Mouse (Mus musculus): ENCODE measurements at regions not wholly inside any gene's neighbourhood (a gene's known extent, or its start where the extent isn't known, plus 50 kb on each side); places are given as distances from the start of the nearest gene placed in this dataset.

DNA sequence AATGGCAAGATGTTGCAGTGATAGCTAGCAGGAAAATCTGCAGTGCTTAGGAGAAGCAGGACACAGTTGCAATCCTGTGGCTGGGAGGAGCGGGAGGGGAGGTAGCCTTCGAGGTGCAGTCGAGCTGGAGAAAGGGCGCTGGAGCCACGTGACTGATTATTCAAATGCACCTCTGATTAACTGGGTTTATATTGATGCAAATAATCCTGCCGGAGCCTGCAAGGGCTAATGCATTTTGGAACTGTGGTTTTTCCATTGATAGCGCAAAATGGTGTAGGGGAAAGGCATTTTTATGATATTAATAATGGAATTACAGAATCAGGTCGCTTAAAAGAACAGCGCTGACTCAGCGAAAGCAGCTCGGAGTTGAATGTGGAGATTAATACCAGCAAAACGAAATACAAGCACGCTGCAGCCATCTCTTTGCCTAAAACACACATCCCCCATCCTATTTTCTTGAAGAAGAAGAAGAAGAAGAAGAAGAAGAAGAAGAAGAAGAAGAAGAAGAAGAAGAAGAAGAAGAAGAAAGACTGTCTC lies 183.1 kb downstream of the Stim2 start:
- TF ChIP-seq CTCF (IDR thresholded peaks at IDR 0.05; ENCODE audit: control insufficient read depth, insufficient read depth, insufficient read length) (no peak), USF1 (IDR thresholded peaks at IDR 0.05; ENCODE audit: low read depth) (peak; percentile 16), MYOG (IDR thresholded peaks at IDR 0.05; ENCODE audit: control insufficient read depth, extremely low read depth, insufficient read length) (no peak), MAX (IDR thresholded peaks at IDR 0.05) (no peak)

Measured in C2C12 (cell line).